Mouse (Mus musculus) CH12.LX (cell line): ENCODE data around the gene Oma1. TPM values are rescaled to one million over a fixed set of nuclear protein-coding genes. Genes with fewer than 3 reads are reported as not detected.

Source experiments
- DNase-seq: peaks from one replicate; pipeline ENCODE4 v3.0.0-alpha.2; 2013; ENCODE audit errors: extremely low read depth
- H3K27ac ChIP-seq: 2 replicates; pipeline ENCODE4 v1.5.1; 2012; ENCODE audit warnings: low read depth, mild to moderate bottlenecking, control low read depth, moderate library complexity; ENCODE audit not compliant: insufficient read depth
- H3K27me3 ChIP-seq: replicated peaks from 2 replicates; pipeline ENCODE3; 2012; ENCODE audit warnings: inconsistent platforms
- H3K36me3 ChIP-seq, 2 experiments: replicated peaks in 1 of 2; 2 replicates each; pipeline versions ENCODE3 to v1.6.1; 2012; ENCODE audit warnings: inconsistent platforms in 1 of 2, low read length in 1 of 2, mild to moderate bottlenecking in 1 of 2, mixed read lengths in 1 of 2, moderate library complexity in 1 of 2; ENCODE audit not compliant: control insufficient read depth in 1 of 2, insufficient read depth in 1 of 2
- H3K4me1 ChIP-seq, 2 experiments: 2 replicates each; pipeline ENCODE4 v1.6.1; 2012; ENCODE audit warnings: inconsistent platforms in 1 of 2, moderate library complexity in 1 of 2; ENCODE audit not compliant: insufficient read depth in 2 of 2, control insufficient read depth in 1 of 2
- H3K4me2 ChIP-seq: 2 replicates; pipeline ENCODE4 v1.6.1; 2012; ENCODE audit warnings: low read depth, mild to moderate bottlenecking, control low read depth; ENCODE audit not compliant: poor library complexity, insufficient read depth, severe bottlenecking
- H3K4me3 ChIP-seq, 3 experiments: fragments of 150-350 bp in 1 of 3; sonication (generic) in 1 of 3; replicated peaks in 1 of 3; 2 replicates each; pipeline versions ENCODE3 to v1.5.1; 2011 to 2012; ENCODE audit warnings: low read depth in 2 of 3, low read length in 2 of 3, mild to moderate bottlenecking in 2 of 3, moderate library complexity in 2 of 3, control low read depth in 1 of 3, improper control_type of control experiment in 1 of 3, inconsistent platforms in 1 of 3, mixed read lengths in 1 of 3; ENCODE audit not compliant: poor library complexity in 1 of 3
- H3K79me2 ChIP-seq: replicated peaks from 2 replicates; pipeline ENCODE4 v1.6.1; 2012; ENCODE audit warnings: mild to moderate bottlenecking, moderate library complexity; ENCODE audit not compliant: control insufficient read depth, poor library complexity, insufficient read depth, severe bottlenecking; ENCODE audit errors: extremely low read depth
- H3K9ac ChIP-seq: 2 replicates; pipeline ENCODE4 v1.6.1; 2012; ENCODE audit warnings: low read depth, mild to moderate bottlenecking, control low read depth, moderate library complexity; ENCODE audit not compliant: insufficient read depth
- H3K9me3 ChIP-seq: replicated peaks from 2 replicates; pipeline ENCODE3; 2012; ENCODE audit warnings: low read length, inconsistent platforms, mixed read lengths
- CTCF ChIP-seq, 2 experiments: IDR thresholded peaks in 1 of 2; conservative IDR thresholded peaks in 1 of 2; 2 replicates each; pipeline ENCODE4 v1.5.1; 2011 to 2012; ENCODE audit warnings: low read depth in 2 of 2, low read length in 2 of 2, improper control_type of control experiment in 1 of 2, inconsistent platforms in 1 of 2, mild to moderate bottlenecking in 1 of 2, moderate library complexity in 1 of 2
- E2F4 ChIP-seq: IDR thresholded peaks from 2 replicates; pipeline ENCODE4 v1.6.1; 2011; ENCODE audit warnings: low read depth, low read length, improper control_type of control experiment; ENCODE audit not compliant: insufficient replicate concordance
- GABPA ChIP-seq: IDR thresholded peaks from 2 replicates; pipeline ENCODE4 v1.6.1; 2012; ENCODE audit warnings: low read depth, low read length, improper control_type of control experiment, inconsistent platforms; ENCODE audit not compliant: insufficient replicate concordance
- HCFC1 ChIP-seq: IDR thresholded peaks from 2 replicates; pipeline ENCODE4 v1.6.1; 2012; ENCODE audit warnings: low read depth, mild to moderate bottlenecking, inconsistent platforms, low read length, improper control_type of control experiment
- IRF4 ChIP-seq: IDR thresholded peaks from 2 replicates; pipeline ENCODE4 v1.6.1; 2014; ENCODE audit warnings: low read depth, mild to moderate bottlenecking, inconsistent platforms, low read length, improper control_type of control experiment
- KAT2A ChIP-seq: IDR thresholded peaks from 2 replicates; pipeline ENCODE4 v1.6.1; 2012; ENCODE audit warnings: low read length, improper control_type of control experiment, inconsistent platforms; ENCODE audit not compliant: insufficient replicate concordance
- MAFK ChIP-seq: IDR thresholded peaks from 2 replicates; pipeline ENCODE4 v1.6.1; 2011; ENCODE audit warnings: low read length, improper control_type of control experiment; ENCODE audit not compliant: insufficient replicate concordance
- MYC ChIP-seq: IDR thresholded peaks from 2 replicates; pipeline ENCODE4 v1.6.1; 2011; ENCODE audit warnings: low read depth, mild to moderate bottlenecking, improper control_type of control experiment, low read length
- NELFE ChIP-seq: IDR thresholded peaks from 2 replicates; pipeline ENCODE4 v1.6.1; 2011; ENCODE audit warnings: low read depth, low read length, improper control_type of control experiment
- POLR2A ChIP-seq: IDR thresholded peaks from 2 replicates; pipeline ENCODE4 v1.6.1; 2011; ENCODE audit warnings: low read depth, mild to moderate bottlenecking, improper control_type of control experiment, low read length
- SIN3A ChIP-seq: IDR thresholded peaks from 2 replicates; pipeline ENCODE4 v1.6.1; 2012; ENCODE audit warnings: low read length, improper control_type of control experiment, inconsistent platforms
- TCF12 ChIP-seq: IDR thresholded peaks from 2 replicates; pipeline ENCODE4 v1.6.1; 2014; ENCODE audit warnings: low read depth, mild to moderate bottlenecking, inconsistent platforms, low read length, improper control_type of control experiment
- UBTF ChIP-seq: IDR thresholded peaks from 2 replicates; pipeline ENCODE4 v1.6.1; 2012; ENCODE audit warnings: low read depth, mild to moderate bottlenecking, inconsistent platforms, low read length, improper control_type of control experiment, moderate library complexity
- USF2 ChIP-seq: conservative IDR thresholded peaks from 2 replicates; pipeline ENCODE4 v1.6.1; 2011; ENCODE audit warnings: low read depth, low read length, improper control_type of control experiment
- ZC3H11A ChIP-seq: IDR thresholded peaks from 2 replicates; pipeline ENCODE4 v1.6.1; 2012; ENCODE audit warnings: low read depth, mild to moderate bottlenecking, inconsistent platforms, low read length, improper control_type of control experiment
- ZMIZ1 ChIP-seq: IDR thresholded peaks from 2 replicates; pipeline ENCODE4 v1.6.1; 2012; ENCODE audit warnings: low read depth, mild to moderate bottlenecking, inconsistent platforms, low read length, improper control_type of control experiment
- ZNF384 ChIP-seq: IDR thresholded peaks from 2 replicates; pipeline ENCODE4 v1.6.1; 2012; ENCODE audit warnings: low read depth, low read length, improper control_type of control experiment, inconsistent platforms
- dilution Hi-C: fragments of 300-500 bp; cut with MboI; formaldehyde crosslinking; loops from 2 replicates; pipeline ENCODE4 v1.14.3; 2020; ENCODE audit warnings: low sequenced_read_pairs; ENCODE audit not compliant: extremely low pct_unique_long_range_greater_than_20kb, extremely low pct_ligation_motif_present
- in situ Hi-C: fragments of 300-500 bp; cut with MboI; formaldehyde crosslinking; loops from 3 replicates; pipeline ENCODE4 v1.14.3; 2019; ENCODE audit warnings: low sequenced_read_pairs, low pct_ligation_motif_present, low pct_unique_long_range_greater_than_20kb, mixed read lengths
- polyA plus RNA-seq: library from polyadenylated mRNA; unstranded; fragments of >175 nt; gene quantifications from 2 replicates; pipeline ENCODE4 v1.2.1, GENCODE M21; 2012; ENCODE audit warnings: low read depth; ENCODE audit not compliant: insufficient read length
- total RNA-seq, 2 experiments: library from RNA; depleted of rRNA; stranded (reverse); fragments of 300-350 nt in 1 of 2; fragments of >200 nt in 1 of 2; gene quantifications; 2 replicates each; pipeline ENCODE4 v1.2.3; 2012 to 2014

The Oma1 gene
- total and polyA plus RNA-seq, 3 experiments = 15.7 to 20.7 (median 16.8) TPM

DNA sequence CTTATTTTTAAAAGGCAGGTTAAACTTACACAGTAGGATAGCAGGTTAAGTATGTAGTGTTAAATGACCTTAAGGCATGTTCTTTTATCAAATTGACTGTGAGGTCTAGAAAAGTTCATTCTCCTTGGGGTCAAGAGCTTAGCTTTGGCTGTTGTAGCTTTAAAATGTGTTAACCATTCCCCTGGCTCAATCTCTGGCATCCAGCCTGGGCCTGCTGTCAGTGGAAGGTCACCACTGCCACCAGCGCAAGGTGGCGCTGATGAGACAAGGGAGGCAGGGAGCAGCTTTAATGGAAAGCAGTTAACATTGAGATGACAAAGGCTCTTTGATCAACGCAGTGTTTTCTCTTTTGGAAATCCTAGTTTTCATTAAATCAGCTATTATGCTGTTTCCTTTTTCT, 13.4 kb downstream of the Oma1 start:
- Histone ChIP-seq H3K36me3 (peaks cover 7 to 43% of the 10 kb centered on the region in 2 experiments), H3K4me2 (no peak overlapping the region), H3K9ac (no peak overlapping the region), H3K4me3 (no peak overlapping the region), H3K27me3 (no peaks in the 10 kb centered on the region), H3K4me1 (peaks cover 0 to 10% of the 10 kb centered on the region in 2 experiments; a peak in 1 of 4 replicates), H3K9me3 (no peaks in the 10 kb centered on the region), H3K27ac (no peak overlapping the region), H3K79me2 (no peaks in the 10 kb centered on the region)
- dilution Hi-C loops (no loop called here), in situ Hi-C loops (loop anchor here (25.0 kb wide), 1 partner anchor 340 kb away; the partner anchor contains the start of gene Tctex1d1)
- peak; percentile 12 for DNase-seq
- no peak for TF ChIP-seq HCFC1
- no peak for TF ChIP-seq ZC3H11A
- TF ChIP-seq ZMIZ1 = no peak
- TF ChIP-seq IRF4 = no peak
- no peak for TF ChIP-seq USF2
- TF ChIP-seq ZNF384 = no peak
- TF ChIP-seq CTCF (conservative IDR thresholded peaks at IDR 0.05 in 1 of 2, IDR thresholded peaks at IDR 0.05 in 1 of 2; ENCODE audit: low read depth in 2 of 2, low read length in 2 of 2) = peak in 1 of 2 experiments; percentile 41; a peak in 1 of 4 replicates

DNA sequence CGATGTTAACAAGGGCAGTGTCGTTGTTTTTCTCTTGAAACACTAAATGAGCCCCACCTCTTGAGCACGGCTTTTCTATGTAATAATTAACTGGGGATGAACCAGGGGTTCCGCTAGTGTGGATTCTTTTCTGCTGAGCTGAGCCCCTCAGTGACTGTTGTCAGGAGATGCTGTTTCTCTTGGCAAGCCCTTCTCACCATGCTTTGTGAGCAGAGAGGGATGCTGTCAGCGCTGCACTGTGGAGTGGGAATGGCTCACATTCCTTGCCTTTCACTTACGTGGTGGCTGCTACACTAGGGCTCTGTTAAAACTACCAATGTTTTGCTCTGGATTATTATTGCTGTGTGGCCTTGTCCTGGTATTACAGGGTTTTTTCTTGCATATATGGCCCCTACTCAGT, 15.7 kb downstream of the Oma1 start:
- Histone ChIP-seq H3K27ac (no peak overlapping the region), H3K79me2 (no peaks in the 10 kb centered on the region), H3K9ac (no peak overlapping the region), H3K27me3 (no peaks in the 10 kb centered on the region), H3K9me3 (no peaks in the 10 kb centered on the region), H3K4me3 (no peak overlapping the region), H3K36me3 (peaks cover 14 to 48% of the 10 kb centered on the region in 2 experiments)
- dilution Hi-C loops (no loop called here), in situ Hi-C loops (loop anchor here (25.0 kb wide), 1 partner anchor 342 kb away; the partner anchor contains the start of gene Tctex1d1)
- DNase-seq = no peak
- TF ChIP-seq KAT2A (no peak), GABPA (no peak), NELFE (no peak), MYC (no peak), ZNF384 (no peak), TCF12 (no peak), POLR2A (no peak), CTCF (conservative IDR thresholded peaks at IDR 0.05 in 1 of 2, IDR thresholded peaks at IDR 0.05 in 1 of 2; ENCODE audit: low read depth in 2 of 2, low read length in 2 of 2) (no peak), IRF4 (no peak), USF2 (no peak), SIN3A (no peak), UBTF (no peak), MAFK (no peak), E2F4 (no peak)
- TF ChIP-seq, all 38 proteins: peak for 0
- Histone ChIP-seq H3K4me2 (no peak overlapping the region), H3K4me1 (peaks cover 0 to 10% of the 10 kb centered on the region in 2 experiments; a peak in 1 of 4 replicates)
